Mouse (Mus musculus): Measurements from ENCODE around the gene Krtcap2.

The Krtcap2 gene

DNA sequence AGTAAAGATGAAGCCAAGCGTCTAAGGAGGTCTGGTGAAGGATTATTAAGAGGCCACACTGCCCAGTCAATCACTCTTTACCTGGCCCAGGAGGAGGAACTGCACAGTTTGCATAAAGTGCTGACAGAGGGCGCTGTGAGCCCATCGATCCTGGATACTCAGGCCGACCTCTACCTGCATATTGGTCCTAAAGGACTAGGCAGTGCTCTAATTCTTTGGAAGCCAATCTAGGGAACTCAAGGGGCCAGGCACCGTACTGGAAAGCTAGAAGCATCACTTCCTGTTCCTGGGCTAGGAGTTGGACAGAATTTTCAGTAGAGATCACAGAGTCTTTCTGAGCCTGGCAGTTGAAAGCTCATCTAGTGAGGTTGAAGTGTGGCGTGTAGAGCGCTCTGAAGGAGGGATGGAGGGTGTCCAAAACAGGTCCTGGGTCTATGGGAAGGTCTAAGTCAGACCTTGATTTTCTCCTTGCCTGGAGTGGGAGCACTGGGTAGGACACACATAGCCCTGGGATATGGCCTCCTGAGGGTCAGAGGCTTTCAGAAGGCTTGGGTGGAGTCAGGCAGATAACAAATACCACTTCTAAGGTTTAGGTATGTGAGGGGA is 4.8 kb downstream of the Krtcap2 start:
- DNase-seq = no peak

DNA sequence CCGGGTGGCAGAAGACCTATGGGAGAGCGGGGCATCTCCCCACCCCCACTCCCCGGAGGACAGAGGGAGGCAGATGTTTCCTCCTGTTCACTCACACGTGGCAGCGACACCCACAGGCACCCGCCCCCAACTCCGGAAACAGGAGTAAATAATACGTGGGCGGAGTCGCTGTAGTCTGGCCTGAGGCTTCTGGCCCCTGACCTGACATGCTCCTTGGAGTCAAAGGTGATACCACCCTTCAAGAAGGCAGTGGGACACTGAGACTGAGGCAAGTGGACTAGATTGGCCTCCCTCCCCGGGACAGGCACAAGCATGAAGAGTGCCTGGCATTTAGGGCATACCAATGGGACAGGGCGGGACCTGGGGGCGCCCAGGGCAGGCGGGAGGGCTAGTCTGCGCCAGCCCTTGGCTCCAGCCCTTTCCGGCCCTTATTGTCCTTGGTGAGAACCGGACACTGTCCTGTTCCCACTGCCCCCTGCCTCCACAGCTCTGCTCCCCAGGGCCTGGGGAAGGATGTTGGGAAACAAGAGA is 5.7 kb downstream of the Krtcap2 start:
- DNase-seq = no peak

GRCm38 (mm10) chr3:89254994-89255393 is 9.2 kb downstream of the Krtcap2 start:
- DNase-seq = no peak

GRCm38 (mm10) chr3:89256177-89256576 is 10.4 kb downstream of the Krtcap2 start:
- no peak for DNase-seq

GRCm38 (mm10) chr3:89259076-89259475 is 13.3 kb downstream of the Krtcap2 start, which contains the start of gene Dpm3:
TSS of gene Dpm3 (plus strand) at chr3:89259358.
- DNase-seq = no peak

- no peak for DNase-seq
Observed at GRCm38 (mm10) chr3:89260211-89260610, 14.4 kb downstream of the Krtcap2 start.

DNA sequence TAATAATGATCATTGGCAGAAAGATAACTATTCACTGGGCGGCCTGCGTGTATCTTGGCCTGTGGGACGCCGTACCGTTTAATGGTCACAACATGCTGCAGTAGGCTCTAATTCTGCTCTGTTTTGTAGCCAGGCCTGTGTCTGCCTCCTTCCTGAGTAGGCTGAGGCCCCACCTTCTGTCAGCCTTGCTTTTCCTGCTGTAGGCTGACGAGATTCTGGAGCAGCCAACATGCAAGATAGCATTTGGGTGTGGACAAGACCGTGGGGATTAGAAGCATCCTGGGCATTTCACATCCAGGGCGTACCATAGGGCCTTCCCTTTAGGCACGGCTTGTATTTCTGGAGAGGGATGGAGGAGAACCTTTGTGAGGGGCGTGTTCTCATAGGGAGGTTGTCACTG is 16.7 kb downstream of the Krtcap2 start:
- no peak for DNase-seq

- DNase-seq = peak; percentile 84
Observed at GRCm38 (mm10) chr3:89266439-89266893, 20.7 kb downstream of the Krtcap2 start.

- DNase-seq = no peak
Observed at GRCm38 (mm10) chr3:89268916-89269315, 23.1 kb downstream of the Krtcap2 start.

DNA sequence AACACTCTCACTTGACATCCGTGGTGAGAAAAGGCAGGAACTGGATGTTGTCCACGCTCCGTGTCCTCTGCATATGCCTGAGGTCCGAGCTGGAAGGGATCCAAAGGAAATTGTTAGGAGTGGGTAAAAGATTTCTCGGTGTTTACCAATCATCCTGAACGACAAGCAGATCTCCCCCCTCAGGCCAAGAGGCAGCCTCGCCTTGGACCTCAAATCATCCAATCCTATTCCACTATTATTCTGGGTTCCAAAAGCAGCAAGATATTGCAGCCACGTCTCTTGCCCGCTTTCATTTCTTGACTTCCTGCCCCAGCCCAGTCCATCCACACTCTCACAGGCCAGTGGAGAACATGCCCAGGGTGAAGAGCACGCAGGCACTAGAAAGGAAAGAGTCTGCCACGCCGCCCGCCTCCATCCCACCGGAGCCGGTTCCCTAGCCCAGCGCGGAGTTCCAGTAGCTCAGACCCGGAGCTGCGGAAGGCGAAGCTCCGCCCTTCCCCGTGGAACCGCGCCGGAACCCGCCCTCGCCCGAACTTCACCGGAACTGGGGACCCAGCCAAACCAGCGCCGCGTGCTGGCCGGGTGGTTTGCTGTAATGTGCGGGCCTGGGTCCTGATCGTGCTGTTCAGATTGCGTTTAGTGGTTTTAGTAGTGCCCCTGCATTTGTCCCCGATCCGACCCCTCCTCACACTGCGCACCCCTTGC is 24.4 kb downstream of the Krtcap2 start, which contains the start of gene Slc50a1:
Gene Slc50a1 (minus strand): TSS at position 520 of the 705 bp plus-strand sequence.
- peak; percentile 76 for DNase-seq

DNA sequence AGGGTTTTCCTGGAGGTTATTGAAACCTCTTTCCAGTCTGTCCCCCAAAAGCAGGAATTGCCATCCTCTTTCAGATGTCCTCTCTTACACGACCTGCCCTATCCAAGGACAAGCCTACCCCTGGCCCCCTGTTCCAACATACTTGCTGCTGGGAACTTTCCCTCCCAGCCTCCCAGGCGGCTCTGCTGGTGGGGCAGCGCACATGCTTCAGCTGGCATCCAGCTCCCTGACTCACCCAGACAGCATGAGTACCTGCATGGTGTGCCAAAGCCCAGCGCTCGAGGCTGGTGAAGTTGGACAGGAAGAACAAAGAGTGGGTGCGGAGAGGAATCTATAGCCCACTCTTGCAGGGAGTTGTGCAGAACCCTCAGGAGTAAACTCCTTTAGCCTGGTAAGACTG is 25.1 kb downstream of the Krtcap2 start:
- peak; percentile 88 for DNase-seq

GRCm38 (mm10) chr3:89271760-89272159 is 26.0 kb downstream of the Krtcap2 start:
- no peak for DNase-seq

GRCm38 (mm10) chr3:89276061-89276460 is 30.3 kb downstream of the Krtcap2 start:
- DNase-seq = no peak

DNA sequence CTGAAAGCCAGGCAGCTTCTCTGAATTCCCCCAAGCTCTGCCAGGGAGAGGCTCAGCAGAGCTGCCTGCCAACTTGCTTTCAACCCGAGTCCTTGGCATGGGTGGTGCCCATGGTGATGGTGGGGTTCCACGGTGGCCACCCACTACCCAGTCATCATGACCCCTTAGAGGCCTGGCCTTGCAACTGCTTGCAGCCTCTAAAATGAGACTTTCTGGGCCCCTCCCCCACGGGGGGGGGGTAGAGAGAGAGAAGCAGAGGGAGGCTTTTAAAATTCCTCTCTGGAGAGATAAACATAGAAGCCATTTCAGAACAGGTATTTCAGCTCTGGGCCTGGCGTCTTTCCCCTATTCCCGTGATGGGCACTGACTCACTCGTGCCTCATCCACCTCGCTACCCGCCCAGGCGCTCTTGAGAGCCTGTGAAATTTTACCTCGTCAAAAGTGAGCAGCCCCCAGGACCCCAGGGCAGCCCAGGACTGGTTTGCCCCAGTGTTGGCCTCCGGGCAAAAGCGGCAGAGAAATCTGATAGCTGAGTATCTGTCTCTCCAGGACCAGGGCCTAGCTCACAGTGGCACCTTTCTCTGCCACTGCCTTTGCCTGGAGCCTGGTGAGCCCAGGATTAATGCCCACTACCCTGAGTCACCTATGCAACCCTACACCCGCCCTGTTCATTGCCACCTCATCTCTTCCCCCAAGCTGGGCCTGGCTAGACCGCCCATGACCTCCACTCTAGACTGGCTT is 31.7 kb downstream of the Krtcap2 start:
- DNase-seq = no peak

GRCm38 (mm10) chr3:89278107-89278506 is 32.3 kb downstream of the Krtcap2 start:
- DNase-seq = no peak

- DNase-seq = no peak
Observed at GRCm38 (mm10) chr3:89278643-89279042, 32.9 kb downstream of the Krtcap2 start.

GRCm38 (mm10) chr3:89279153-89279890 is 33.6 kb downstream of the Krtcap2 start:
- peak; percentile 89 for DNase-seq

DNA sequence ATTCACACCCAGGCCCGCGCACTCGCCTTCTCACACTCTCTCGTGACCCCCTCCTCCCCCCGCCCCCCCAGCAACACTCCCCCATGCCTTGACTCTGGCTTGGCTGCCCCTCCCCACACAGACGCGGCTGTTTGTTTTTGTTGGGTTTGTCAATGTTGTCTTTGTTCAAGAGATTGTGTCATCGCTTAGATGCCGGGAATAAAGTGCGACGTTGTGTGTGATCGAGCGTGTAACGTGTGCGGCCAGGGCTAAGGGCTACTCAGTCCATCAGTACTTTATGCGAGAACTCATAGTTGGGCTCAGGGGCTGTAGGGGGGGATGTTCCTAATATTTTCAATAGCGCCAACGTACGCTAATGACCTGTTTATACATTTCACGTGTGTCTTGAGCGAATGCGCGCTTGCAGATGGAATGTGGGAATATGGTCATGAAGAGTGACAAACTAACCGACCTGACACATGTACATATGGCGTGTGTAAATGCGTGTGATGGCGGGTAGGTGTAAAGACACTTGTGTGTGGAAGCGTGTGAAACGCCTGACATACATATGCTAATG is 34.4 kb downstream of the Krtcap2 start:
- DNase-seq = peak; percentile 85

- peak; percentile 57 for DNase-seq
Observed at GRCm38 (mm10) chr3:89280606-89281511, 35.1 kb downstream of the Krtcap2 start, which contains the start of gene Efna1. TSS of gene Efna1 (minus strand) at chr3:89281142.

GRCm38 (mm10) chr3:89281579-89282290 is 36.0 kb downstream of the Krtcap2 start:
- peak; percentile 80 for DNase-seq

GRCm38 (mm10) chr3:89282291-89282643 is 36.5 kb downstream of the Krtcap2 start:
- no peak for DNase-seq

All from layer of hippocampus, adult 9-11 months (tissue).